Mouse (Mus musculus) stomach, postnatal 0 days (tissue): ENCODE measurements around the gene Tff3. TPM values are rescaled to one million over a fixed set of nuclear protein-coding genes. Genes with fewer than 3 reads are reported as not detected.

Experiments
- ATAC-seq: fragments of 200-750 bp; cut with Nextera tagmentation; 2 replicates; pipeline ENCODE4 v1.8.0; 2017; ENCODE audit not compliant: low FRiP score, low TSS enrichment
- DNase-seq: peaks from one replicate; pipeline ENCODE4 v3.0.0-alpha.2; 2016; ENCODE audit warnings: low spot score
- H3K27ac ChIP-seq: fragments of 300-500 bp; sonication (generic); replicated peaks from 2 replicates; pipeline ENCODE4 v1.5.1; 2014; ENCODE audit warnings: mild to moderate bottlenecking, control low read depth
- H3K27me3 ChIP-seq: fragments of 300-500 bp; sonication (generic); 2 replicates; pipeline ENCODE4 v1.6.1; 2014; ENCODE audit warnings: low read length; ENCODE audit not compliant: control insufficient read depth, insufficient read depth
- H3K36me3 ChIP-seq: fragments of 300-500 bp; sonication (generic); 2 replicates; pipeline ENCODE4 v1.6.1; 2014; ENCODE audit warnings: low read length, mixed read lengths; ENCODE audit not compliant: control insufficient read depth, insufficient read depth
- H3K4me1 ChIP-seq: fragments of 300-500 bp; sonication (generic); replicated peaks from 2 replicates; pipeline ENCODE4 v1.6.1; 2014; ENCODE audit warnings: antibody characterized with exemption; ENCODE audit not compliant: control insufficient read depth, insufficient read depth
- H3K4me2 ChIP-seq: fragments of 300-500 bp; sonication (generic); replicated peaks from 2 replicates; pipeline ENCODE4 v1.6.1; 2014; ENCODE audit warnings: low read depth, mild to moderate bottlenecking, control low read depth, moderate library complexity
- H3K4me3 ChIP-seq: fragments of 300-500 bp; sonication (generic); 2 replicates; pipeline ENCODE4 v1.5.1; 2014; ENCODE audit warnings: low read depth, low read length, control low read depth
- H3K9ac ChIP-seq: fragments of 300-500 bp; sonication (generic); 2 replicates; pipeline ENCODE4 v1.6.1; 2014; ENCODE audit warnings: mild to moderate bottlenecking, low read length, control low read depth, mixed read lengths
- H3K9me3 ChIP-seq: fragments of 300-500 bp; sonication (generic); 2 replicates; pipeline ENCODE4 v1.6.1; 2016; ENCODE audit warnings: low read length; ENCODE audit not compliant: control insufficient read depth
- CTCF ChIP-seq: IDR thresholded peaks from 2 replicates; pipeline ENCODE4 v1.5.1; 2016; ENCODE audit warnings: antibody characterized with exemption, low read depth, mild to moderate bottlenecking, moderate library complexity
- EP300 ChIP-seq: optimal IDR thresholded peaks from 2 replicates; pipeline ENCODE3; 2016; ENCODE audit warnings: antibody characterized with exemption
- WGBS: fragments of 180-500 bp; shearing (Covaris S2); extraction: QIAGEN DNeasy Blood & Tissue Kit; methylation state at CpG from one replicate; pipeline ENCODE4 v1.1.7; 2014; 5-methylcytosine and 5-hydroxymethylcytosine counted together
- polyA plus RNA-seq: library from polyadenylated mRNA; unstranded; fragments of >200 nt; fragmentation: Nextera tagmentation; extraction: Ambion mirVana; gene quantifications from 2 replicates; pipeline ENCODE4 v1.2.1, GENCODE M21; 2015

The Tff3 gene
- polyA plus RNA-seq, 1 experiment from 2014 or later: 10.5 TPM

DNA sequence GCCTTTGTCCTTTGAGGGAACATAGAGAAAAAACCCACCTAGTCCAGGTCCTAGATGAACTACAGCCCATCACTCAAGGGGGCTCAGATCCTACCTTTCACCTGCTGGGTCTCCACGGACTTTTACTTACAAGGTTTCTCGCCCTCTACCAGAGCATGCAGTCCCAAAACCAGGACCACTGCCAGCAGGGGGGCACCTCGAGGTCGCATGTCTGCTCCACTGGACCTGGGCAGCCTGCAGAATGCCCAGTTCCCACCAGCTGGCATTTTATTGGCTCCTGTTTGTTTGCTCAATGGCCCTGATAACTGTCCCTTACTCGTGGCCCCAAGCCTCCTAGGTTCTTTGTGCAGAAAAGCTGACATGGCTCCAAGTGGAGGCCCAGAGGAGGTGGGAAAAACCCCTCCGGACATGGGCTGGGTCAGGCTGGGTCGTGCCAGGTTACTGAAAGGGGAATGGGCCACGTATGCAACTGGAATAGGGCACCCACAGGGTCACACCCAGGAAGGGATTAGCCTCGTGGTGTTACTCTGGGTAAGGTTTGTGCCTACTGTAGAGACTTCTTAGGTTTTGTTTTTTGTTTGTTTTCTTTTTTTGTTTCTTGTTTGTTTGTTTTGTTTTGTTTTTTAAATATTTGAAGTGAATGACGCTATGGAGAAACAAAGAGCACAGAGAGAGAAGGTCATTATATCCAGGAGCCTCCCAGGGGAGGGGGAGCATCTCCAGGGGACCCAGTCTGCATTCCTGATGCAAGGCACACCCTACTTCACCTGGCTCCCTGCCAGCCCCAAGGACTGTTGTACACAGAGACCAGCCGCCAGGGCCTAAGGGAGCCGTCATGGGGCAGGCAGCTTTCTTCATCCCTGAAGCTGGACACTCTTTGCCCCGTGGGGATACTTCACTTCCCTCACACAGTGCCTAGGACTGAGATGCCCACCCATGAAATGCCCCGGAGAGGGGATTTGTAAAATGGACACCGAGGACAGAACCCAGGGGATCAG is 14.9 kb upstream of the Tff3 start, which contains the start of gene Tff2:
Gene Tff2 (minus strand): TSS at position 243 of the 998 bp plus-strand sequence.
- peak within 1 kb of the TSS; percentile 56; the same call in 1 of the 2 replicates for H3K27ac ChIP-seq
- no peak within 1 kb of the TSS for H3K4me3 ChIP-seq
- no peaks in the 10 kb centered on the region for H3K36me3 ChIP-seq
- H3K9me3 ChIP-seq: no peaks in the 10 kb centered on the region
- H3K27me3 ChIP-seq: no peaks in the 10 kb centered on the region
- peak; percentile 88 for DNase-seq
- WGBS: 40% methylated on average over 15 of the region's 15 CpGs
- no peak within 1 kb of the TSS; the same call in none of the 2 replicates for H3K9ac ChIP-seq
- 0 out of 2 replicates have a peak, but pooled peaks cover 2% of the 10 kb centered on the region for H3K4me1 ChIP-seq
- peak within 1 kb of the TSS; percentile 29 for H3K4me2 ChIP-seq
- ATAC-seq: peak; percentile 83
- TF ChIP-seq CTCF (0 out of 2 replicates have a peak, but pooled peaks have one; percentile 18), EP300 (no peak)

GRCm38 (mm10) chr17:31142116-31142515 is 12.7 kb upstream of the Tff3 start:
- H3K4me2 ChIP-seq: peak overlapping the region; percentile 14; the same call in 1 of the 2 replicates
- DNase-seq (no peak), ATAC-seq (no peak)
- H3K9me3 ChIP-seq: no peaks in the 10 kb centered on the region
- no peak overlapping the region for H3K4me3 ChIP-seq
- TF ChIP-seq EP300 (no peak), CTCF (no peak)
- H3K4me1 ChIP-seq: 0 out of 2 replicates have a peak, but pooled peaks cover 2% of the 10 kb centered on the region
- no peaks in the 10 kb centered on the region for H3K36me3 ChIP-seq
- no peaks in the 10 kb centered on the region for H3K27me3 ChIP-seq
- WGBS: 89% methylated on average over 7 of the region's 7 CpGs
- no peak overlapping the region for H3K9ac ChIP-seq
- no peak overlapping the region for H3K27ac ChIP-seq

- no peak overlapping the region for H3K9ac ChIP-seq
- H3K4me3 ChIP-seq: no peak overlapping the region
- no peaks in the 10 kb centered on the region for H3K9me3 ChIP-seq
- no peak overlapping the region for H3K27ac ChIP-seq
- no peak overlapping the region for H3K4me2 ChIP-seq
- H3K4me1 ChIP-seq: no peaks in the 10 kb centered on the region
- H3K27me3 ChIP-seq: no peaks in the 10 kb centered on the region
- WGBS: 16% methylated on average over 5 of the region's 5 CpGs
- ATAC-seq (peak; percentile 56), DNase-seq (peak; percentile 72)
- TF ChIP-seq CTCF (peak; percentile 90), EP300 (no peak)
- H3K36me3 ChIP-seq: no peaks in the 10 kb centered on the region
These were observed 9.0 kb upstream of the Tff3 start for GRCm38 (mm10) chr17:31138398-31138797.

DNA sequence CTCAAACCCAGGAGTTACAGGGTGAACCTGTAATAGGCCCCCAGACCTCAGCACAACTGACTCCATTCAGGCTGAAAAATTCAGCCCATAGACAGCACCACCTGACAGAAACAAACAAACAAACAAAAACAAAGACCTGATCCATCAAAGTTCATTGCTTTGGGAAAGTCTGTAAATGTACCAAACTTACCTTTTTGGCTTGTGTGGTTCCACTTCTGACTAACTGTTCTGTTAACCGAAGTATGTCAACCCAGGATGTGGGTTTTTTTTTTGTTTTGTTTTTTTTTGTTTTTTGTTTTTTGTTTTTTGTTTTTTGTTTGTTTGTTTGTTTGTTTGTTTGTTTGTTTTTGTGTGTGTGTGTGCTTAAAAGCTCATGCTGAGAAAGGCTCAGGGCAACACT is 7.4 kb upstream of the Tff3 start:
- no peaks in the 10 kb centered on the region for H3K9me3 ChIP-seq
- DNase-seq (no peak), ATAC-seq (no peak)
- H3K36me3 ChIP-seq: no peaks in the 10 kb centered on the region
- TF ChIP-seq CTCF: no peak
- TF ChIP-seq EP300: no peak
- H3K4me3 ChIP-seq: no peak overlapping the region
- no peaks in the 10 kb centered on the region for H3K27me3 ChIP-seq
- H3K4me1 ChIP-seq: no peaks in the 10 kb centered on the region
- 93% methylated on average over 1 of the region's 1 CpGs for WGBS
- no peak overlapping the region for H3K27ac ChIP-seq
- no peak overlapping the region for H3K4me2 ChIP-seq
- H3K9ac ChIP-seq: no peak overlapping the region

GRCm38 (mm10) chr17:31136291-31136690 is 6.8 kb upstream of the Tff3 start:
- Histone ChIP-seq H3K27ac (no peak overlapping the region), H3K9ac (no peak overlapping the region), H3K4me1 (no peaks in the 10 kb centered on the region), H3K4me2 (no peak overlapping the region), H3K9me3 (no peaks in the 10 kb centered on the region), H3K36me3 (no peaks in the 10 kb centered on the region), H3K4me3 (no peak overlapping the region), H3K27me3 (no peaks in the 10 kb centered on the region)
- DNase-seq: no peak
- no peak for TF ChIP-seq EP300
- TF ChIP-seq CTCF: no peak
- ATAC-seq: no peak
- 52% methylated on average over 3 of the region's 3 CpGs for WGBS

- no peaks in the 10 kb centered on the region for H3K9me3 ChIP-seq
- no peak overlapping the region; the same call in 1 of the 2 replicates for H3K9ac ChIP-seq
- no peak overlapping the region for H3K4me2 ChIP-seq
- 54% methylated on average over 6 of the region's 6 CpGs for WGBS
- no peak overlapping the region for H3K27ac ChIP-seq
- no peak for TF ChIP-seq CTCF
- TF ChIP-seq EP300: no peak
- no peak for DNase-seq
- H3K36me3 ChIP-seq: no peaks in the 10 kb centered on the region
- no peaks in the 10 kb centered on the region for H3K4me1 ChIP-seq
- no peak for ATAC-seq
- no peak overlapping the region for H3K4me3 ChIP-seq
- H3K27me3 ChIP-seq: no peaks in the 10 kb centered on the region
These were observed 5.5 kb upstream of the Tff3 start for GRCm38 (mm10) chr17:31134913-31135312.
